8 mouse cellular contexts compared by ENCODE assay signal in the genomic region with DNA sequence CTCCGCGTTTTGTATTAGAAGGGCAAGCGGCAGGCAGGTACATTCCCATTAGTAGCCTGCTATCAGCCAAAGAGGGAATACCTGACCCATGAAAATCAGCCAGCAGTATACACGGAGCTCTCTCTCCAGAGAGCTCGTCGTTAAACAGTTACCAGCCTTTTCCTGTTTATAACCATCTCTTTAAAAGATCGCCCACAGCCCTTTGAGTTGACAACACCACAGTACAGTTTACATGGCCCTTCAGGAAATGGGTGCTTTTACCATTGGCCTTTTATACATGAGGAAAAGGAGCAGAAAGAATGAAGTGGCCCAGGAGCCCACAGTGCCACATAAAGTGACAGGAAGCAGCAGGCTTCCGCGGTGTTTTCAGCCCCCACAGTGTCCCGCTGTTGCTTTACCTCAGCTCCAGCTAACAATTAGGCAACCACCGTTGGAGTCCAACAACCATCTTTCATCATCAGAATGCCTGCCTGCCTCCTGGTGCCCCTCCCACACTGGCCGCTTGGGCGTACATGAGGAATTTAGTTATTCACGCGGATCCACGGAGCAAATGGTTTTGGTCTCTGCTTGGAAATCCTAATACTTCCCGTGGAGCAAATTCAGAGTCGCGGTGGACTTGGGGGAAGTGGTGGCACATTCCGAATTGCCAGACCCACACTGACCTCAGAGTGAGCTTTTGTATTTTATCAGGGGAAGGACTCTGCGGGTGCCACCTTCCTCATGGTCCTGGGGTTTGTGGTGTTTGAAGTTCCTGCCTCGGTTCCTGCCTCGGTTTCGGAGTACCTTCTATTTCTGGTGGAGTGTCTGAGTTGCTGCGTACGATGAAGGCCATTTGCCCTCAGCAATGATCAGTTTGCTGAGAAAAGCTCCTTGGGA. TPM values are rescaled to one million over a fixed set of nuclear protein-coding genes. Genes with fewer than 3 reads are reported as not detected.
A peak's percentile ranks its signal among the peaks of the same experiment; 100 is the strongest.
DNase-seq lines count a peak whose midpoint lies in the region; ATAC-seq and TF ChIP-seq lines count a peak whose summit lies in the region.

No protein-coding gene starts in this region.

- H3K4me1 ChIP-seq in heart, embryonic 14.5 days (ENCODE audit: control insufficient read depth in 2 of 2, insufficient read depth in 2 of 2, low read length in 2 of 2) = peaks cover 10 to 11% of the 10 kb centered on the region in 2 experiments; a peak in 3 of 4 replicates
- H3K4me1 ChIP-seq in kidney, adult 2 months (ENCODE audit: control insufficient read depth, insufficient read depth, low read length) = peaks cover 14% of the 10 kb centered on the region
- H3K4me1 ChIP-seq in forebrain, embryonic 12.5 days = no peaks in the 10 kb centered on the region

- intact Hi-C loops in heart, postnatal 14 days (cut with DNase I) = no loop called here

- H3K4me2 ChIP-seq in heart, embryonic 14.5 days (ENCODE audit: low read length) = 0 out of 2 replicates have a peak overlapping the region, but pooled peaks have one; percentile 17
- no peak overlapping the region for H3K4me2 ChIP-seq in forebrain, embryonic 12.5 days

- no peak overlapping the region for H3K27ac ChIP-seq in heart, embryonic 14.5 days (replicated peaks in 1 of 2; ENCODE audit: control insufficient read depth in 1 of 2, insufficient read depth in 1 of 2, low read depth in 2 of 2, low read length in 2 of 2)
- peak overlapping the region; percentile 98 for H3K27ac ChIP-seq in kidney, adult 2 months (ENCODE audit: insufficient read depth, low read depth, low read length)
- H3K27ac ChIP-seq in forebrain, embryonic 12.5 days = no peak overlapping the region

- H3K36me3 ChIP-seq in heart, embryonic 14.5 days (ENCODE audit: control insufficient read depth, insufficient read depth, low read length) = no peaks in the 10 kb centered on the region
- H3K36me3 ChIP-seq in kidney, adult 2 months (ENCODE audit: control insufficient read depth, insufficient read depth, low read length) = no peaks in the 10 kb centered on the region
- H3K36me3 ChIP-seq in forebrain, embryonic 12.5 days (replicated peaks) = no peaks in the 10 kb centered on the region

- H3K9me3 ChIP-seq in heart, embryonic 14.5 days (ENCODE audit: control insufficient read depth, low read length) = no peaks in the 10 kb centered on the region
- no peaks in the 10 kb centered on the region for H3K9me3 ChIP-seq in forebrain, embryonic 12.5 days

- no peak for DNase-seq in heart, postnatal 14 days
- DNase-seq in R1 (ENCODE audit: low read depth, low spot score) = peak; percentile 31
- DNase-seq in kidney, adult 2 months = peak; percentile 73
- DNase-seq in ovary, postnatal 36 days (ENCODE audit: low spot score) = no peak

- ATAC-seq in heart, embryonic 14.5 days (ENCODE audit: insufficient number of reproducible peaks, insufficient read depth, low FRiP score, low read depth) = no peak
- peak; percentile 84 for ATAC-seq in megakaryocyte, adult 5-6 weeks (ENCODE audit: poor library complexity, severe bottlenecking)
- ATAC-seq in cerebellum, adult (ENCODE audit: insufficient number of reproducible peaks, low FRiP score, low TSS enrichment) = no peak
- no peak for ATAC-seq in forebrain, embryonic 12.5 days (ENCODE audit: low FRiP score)

- H3K9ac ChIP-seq in heart, embryonic 14.5 days (ENCODE audit: low read length) = no peak overlapping the region
- H3K9ac ChIP-seq in forebrain, embryonic 12.5 days = no peak overlapping the region

- 60% methylated on average over 26 of the region's 26 CpGs for WGBS in heart, embryonic 14.5 days
- 21% methylated on average over 26 of the region's 26 CpGs for WGBS in kidney, adult 2 months
- WGBS in forebrain, embryonic 12.5 days = 71% methylated on average over 26 of the region's 26 CpGs

- H3K27me3 ChIP-seq in heart, embryonic 14.5 days (ENCODE audit: control insufficient read depth, insufficient read depth, low read length) = no peaks in the 10 kb centered on the region
- no peaks in the 10 kb centered on the region for H3K27me3 ChIP-seq in kidney, adult 2 months (replicated peaks; ENCODE audit: control insufficient read depth, insufficient read depth, low read length)
- no peaks in the 10 kb centered on the region for H3K27me3 ChIP-seq in forebrain, embryonic 12.5 days

- no peak for TF ChIP-seq POLR2A in kidney, adult 2 months (IDR thresholded peaks at IDR 0.05; ENCODE audit: low read depth, low read length)

- peak overlapping the region in 1 of 2 experiments; percentile 5; a peak in 1 of 4 replicates for H3K4me3 ChIP-seq in heart, embryonic 14.5 days (ENCODE audit: control insufficient read depth in 1 of 2, insufficient read depth in 1 of 2, low read depth in 1 of 2, low read length in 2 of 2)
- H3K4me3 ChIP-seq in kidney, adult 2 months (ENCODE audit: insufficient read depth, low read depth, low read length) = peak overlapping the region; percentile 38; the same call in 1 of the 2 replicates
- H3K4me3 ChIP-seq in forebrain, embryonic 12.5 days (replicated peaks) = no peak overlapping the region

- no peak for TF ChIP-seq CTCF in kidney, adult 2 months (conservative IDR thresholded peaks at IDR 0.05; ENCODE audit: insufficient read depth, insufficient read length, low read depth, low read length)

RNA-seq across cellular contexts. Expression of gene 1700029F12Rik, which starts 50.7 kb away (rescaled TPM):
- polyA plus RNA-seq in heart, embryonic 14.5 days (2014; fragmentation: Nextera tagmentation; extraction: Ambion mirVana) = not detected in 2 replicates
- total RNA-seq in heart, postnatal 14 days (2021) = not detected
- 0.22 and 0.49 TPM in 2 replicates for polyA plus RNA-seq in kidney, adult 2 months (2012; rRNA removed)
- not detected in 2 replicates for total RNA-seq in megakaryocyte, adult 5-6 weeks (2015)
- total RNA-seq in megakaryocyte, adult 5-6 weeks (2017) = not detected in 2 replicates
- polyA plus RNA-seq in forebrain, embryonic 12.5 days (2016; fragmentation: Nextera tagmentation; extraction: Ambion mirVana) = not detected in 2 replicates

RNA-seq across cellular contexts. Expression of gene Gcnt4, which starts 59.0 kb away (rescaled TPM):
- 0.31 and 0.46 TPM in 2 replicates for polyA plus RNA-seq in heart, embryonic 14.5 days (2014; fragmentation: Nextera tagmentation; extraction: Ambion mirVana)
- total RNA-seq in heart, postnatal 14 days (2021) = under 1 TPM; 0.22 TPM
- polyA plus RNA-seq in kidney, adult 2 months (2012; rRNA removed) = 1.2 and 1.3 TPM in 2 replicates
- total RNA-seq in megakaryocyte, adult 5-6 weeks (2015) = 0.09 and 0.11 TPM in 2 replicates
- total RNA-seq in megakaryocyte, adult 5-6 weeks (2017) = 0.11 TPM in 1 of 2 replicates, not detected in the other
- 0.05 and 0.08 TPM in 2 replicates for polyA plus RNA-seq in forebrain, embryonic 12.5 days (2016; fragmentation: Nextera tagmentation; extraction: Ambion mirVana)

Comparison
In these comparisons a context has a peak if more than half of its experiments do, and no peak if none do; other contexts are left out.
1. DNase-seq: peak in R1 (single experiment) and kidney, adult 2 months (single experiment); none in heart, postnatal 14 days (0 of 2) and ovary, postnatal 36 days (single experiment).